Mouse (Mus musculus): ENCODE results near the gene Cldn15.

DNA sequence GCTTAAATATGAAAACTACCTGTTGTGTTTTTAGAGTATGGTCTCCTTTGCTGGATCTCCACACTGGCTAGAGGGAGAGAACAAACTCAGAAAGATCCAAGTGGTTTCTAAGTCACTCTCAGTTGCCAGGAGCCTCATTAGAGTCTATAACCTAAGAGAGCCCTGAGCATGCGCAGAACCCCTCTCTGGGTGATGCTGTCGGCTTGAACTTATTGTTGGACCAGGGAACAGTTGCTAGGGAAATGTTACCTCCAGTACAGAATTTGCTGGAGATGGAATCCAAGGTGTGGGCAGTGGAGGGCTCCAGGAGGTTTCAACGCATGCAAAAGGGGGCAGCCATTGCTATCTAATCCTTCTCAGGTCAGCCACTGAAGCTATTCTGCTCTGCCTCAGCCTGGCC, 57.9 kb downstream of the Cldn15 start:
- TF ChIP-seq POLR2A (IDR thresholded peaks at IDR 0.05; ENCODE audit: insufficient read depth, low read depth, low read length): no peak
- no peak for TF ChIP-seq CTCF (IDR thresholded peaks at IDR 0.05)

Measured in heart, adult 2 months (tissue).